Mouse (Mus musculus) brain, embryonic 14.5 days (tissue): Measurements from ENCODE around the gene Gnb2.

Experiments used
- CTCF ChIP-seq: fragments of 200-500 bp; IDR thresholded peaks from 2 replicates; pipeline ENCODE4 v1.5.1; 2012; ENCODE audit warnings: inconsistent platforms, mild to moderate bottlenecking, moderate library complexity, borderline replicate concordance; ENCODE audit not compliant: insufficient read depth, insufficient read length; ENCODE audit errors: extremely low read depth
- POLR2A ChIP-seq: fragments of 200-500 bp; IDR thresholded peaks from 2 replicates; pipeline ENCODE4 v1.6.1; 2012; ENCODE audit warnings: mild to moderate bottlenecking, inconsistent platforms, borderline replicate concordance; ENCODE audit not compliant: poor library complexity, insufficient read depth, insufficient read length, severe bottlenecking; ENCODE audit errors: extremely low read depth

DNA sequence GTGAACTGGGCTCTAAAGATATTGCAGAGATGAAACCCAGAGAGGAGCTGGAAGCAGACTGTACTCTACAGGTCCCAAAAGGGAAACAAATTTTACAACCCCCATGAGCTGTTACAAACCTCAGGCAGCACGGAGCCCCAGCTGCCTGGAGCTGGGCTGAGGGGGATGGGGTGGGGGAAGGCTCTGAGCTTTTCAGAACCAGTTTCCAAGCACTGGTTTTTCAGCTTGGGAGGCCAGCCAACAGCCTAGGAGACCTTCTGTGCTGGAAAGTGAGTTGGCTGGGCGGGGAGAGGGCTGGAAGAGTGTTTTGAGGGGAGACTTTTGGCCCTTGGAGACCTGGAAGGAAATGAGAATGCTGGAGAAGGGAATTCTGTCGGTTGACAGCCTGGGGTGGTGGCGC lies 41.8 kb downstream of the Gnb2 start:
- no peak for TF ChIP-seq CTCF
- no peak for TF ChIP-seq POLR2A
